Mouse (Mus musculus) lung, embryonic 15.5 days (tissue): ENCODE measurements at regions not wholly inside any gene's neighbourhood (a gene's known extent, or its start where the extent isn't known, plus 50 kb on each side); places are given as distances from the start of the nearest gene placed in this dataset.

ENCODE experiments used
- ATAC-seq: fragments of 200-750 bp; cut with Nextera tagmentation; 2 replicates; pipeline ENCODE4 v1.8.0; 2017; ENCODE audit warnings: moderate number of reproducible peaks, borderline replicate concordance; ENCODE audit not compliant: low FRiP score, low TSS enrichment; ENCODE audit errors: extremely low read depth
- H3K27ac ChIP-seq: fragments of 300-500 bp; sonication (generic); 2 replicates; pipeline ENCODE4 v1.5.1; 2015; ENCODE audit warnings: moderate library complexity, mild to moderate bottlenecking, inconsistent platforms
- H3K27me3 ChIP-seq: fragments of 300-500 bp; sonication (generic); 2 replicates; pipeline ENCODE4 v1.6.1; 2015; ENCODE audit warnings: inconsistent platforms
- H3K36me3 ChIP-seq: fragments of 300-500 bp; sonication (generic); 2 replicates; pipeline ENCODE4 v1.6.1; 2015; ENCODE audit warnings: inconsistent platforms
- H3K4me1 ChIP-seq: fragments of 300-500 bp; sonication (generic); 2 replicates; pipeline ENCODE4 v1.6.1; 2015; ENCODE audit warnings: inconsistent platforms
- H3K4me2 ChIP-seq: fragments of 300-500 bp; sonication (generic); 2 replicates; pipeline ENCODE4 v1.6.1; 2015; ENCODE audit warnings: inconsistent platforms, mild to moderate bottlenecking, moderate library complexity
- H3K4me3 ChIP-seq: fragments of 300-500 bp; sonication (generic); 2 replicates; pipeline ENCODE4 v1.5.1; 2015; ENCODE audit warnings: mild to moderate bottlenecking, inconsistent platforms
- H3K9ac ChIP-seq: fragments of 300-500 bp; sonication (generic); 2 replicates; pipeline ENCODE4 v1.6.1; 2015; ENCODE audit warnings: inconsistent platforms
- H3K9me3 ChIP-seq: fragments of 300-500 bp; sonication (generic); 2 replicates; pipeline ENCODE4 v1.6.1; 2016; ENCODE audit warnings: inconsistent platforms
- WGBS: fragments of 180-500 bp; shearing (Covaris S2); methylation state at CpG from one replicate; pipeline ENCODE4 v1.1.7; 2015; 5-methylcytosine and 5-hydroxymethylcytosine counted together

DNA sequence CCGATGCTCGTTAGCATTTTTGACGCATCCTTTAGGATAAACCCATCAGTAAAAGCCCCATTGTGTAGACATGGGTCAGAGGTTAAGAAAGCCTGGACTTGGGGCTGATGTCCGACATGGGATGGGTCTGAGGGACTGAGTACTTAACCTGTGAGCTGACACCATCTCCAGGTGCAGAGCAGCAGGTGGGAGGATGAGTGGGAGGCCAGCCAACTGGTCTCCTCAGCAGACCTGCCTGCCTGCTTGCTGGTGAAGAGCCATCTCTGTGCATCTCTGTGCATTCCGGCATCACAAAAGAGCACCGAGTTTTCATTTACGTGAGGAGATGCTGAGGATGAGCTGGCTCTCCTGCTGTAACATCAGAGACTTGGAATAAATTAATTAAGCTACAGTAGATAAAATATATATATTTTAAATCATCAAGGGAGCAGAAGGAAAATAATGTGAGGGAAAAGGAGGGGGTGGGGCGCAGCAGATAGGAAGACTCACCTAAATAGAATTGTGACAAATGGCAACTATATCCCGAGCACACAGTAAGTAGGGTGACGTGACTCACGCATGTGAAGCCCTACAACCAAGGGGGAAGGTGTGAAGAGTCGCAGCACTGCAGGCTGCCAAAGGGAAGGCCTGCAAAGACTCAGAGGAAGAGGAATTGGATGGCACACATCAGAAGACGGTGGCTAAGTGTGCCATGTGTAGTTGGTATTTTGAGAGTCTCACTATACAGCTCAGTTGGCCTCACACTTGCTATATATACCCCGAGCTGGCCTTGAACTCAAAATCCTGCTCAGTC lies 118.5 kb upstream of the Ces5a start:
- ATAC-seq: no peak
- Histone ChIP-seq H3K9ac (no peak overlapping the region), H3K4me2 (no peak overlapping the region), H3K36me3 (no peaks in the 10 kb centered on the region), H3K27ac (no peak overlapping the region), H3K9me3 (0 out of 2 replicates have a peak, but pooled peaks cover 5% of the 10 kb centered on the region), H3K27me3 (no peaks in the 10 kb centered on the region; the same call in 1 of the 2 replicates), H3K4me1 (no peaks in the 10 kb centered on the region), H3K4me3 (no peak overlapping the region)
- 67% methylated on average over 14 of the region's 14 CpGs for WGBS

- no peak overlapping the region for H3K4me2 ChIP-seq
- H3K9me3 ChIP-seq: no peaks in the 10 kb centered on the region
- no peaks in the 10 kb centered on the region for H3K36me3 ChIP-seq
- no peak for ATAC-seq
- H3K27ac ChIP-seq: no peak overlapping the region
- H3K4me1 ChIP-seq: no peaks in the 10 kb centered on the region
- no peaks in the 10 kb centered on the region for H3K27me3 ChIP-seq
- H3K4me3 ChIP-seq: no peak overlapping the region
- WGBS: 82% methylated on average over 9 of the region's 9 CpGs
- no peak overlapping the region for H3K9ac ChIP-seq
Observed at GRCm38 (mm10) chr8:93655752-93656151, 120.1 kb upstream of the Ces5a start.

DNA sequence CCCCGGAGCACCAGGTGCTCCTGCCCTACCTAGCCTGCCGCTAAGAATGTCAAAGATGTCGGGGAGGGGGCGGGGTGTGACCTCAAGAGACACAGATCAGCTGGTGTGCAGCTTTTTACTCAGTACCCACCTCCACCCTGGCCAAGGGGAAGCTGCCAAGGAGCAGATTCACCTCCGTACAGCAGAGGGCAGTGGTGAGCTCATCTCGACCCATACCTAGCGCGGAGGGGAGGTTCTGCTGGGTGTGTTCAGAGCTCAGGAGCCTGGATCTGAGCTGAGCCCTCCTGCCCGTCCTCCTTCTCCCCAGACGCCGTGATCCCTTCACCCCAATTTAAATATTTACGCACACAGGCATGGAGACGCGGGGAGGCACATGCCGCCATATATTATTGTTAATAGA lies 126.1 kb upstream of the Ces5a start:
- H3K4me2 ChIP-seq: peak overlapping the region; percentile 56
- no peak overlapping the region for H3K9ac ChIP-seq
- H3K9me3 ChIP-seq: no peaks in the 10 kb centered on the region
- peak overlapping the region; percentile 27 for H3K4me3 ChIP-seq
- peaks cover 5% of the 10 kb centered on the region; the same call in 1 of the 2 replicates for H3K4me1 ChIP-seq
- 6% methylated on average over 15 of the region's 15 CpGs for WGBS
- peak; percentile 81; the same call in 1 of the 2 replicates for ATAC-seq
- no peak overlapping the region for H3K27ac ChIP-seq
- no peaks in the 10 kb centered on the region for H3K36me3 ChIP-seq
- H3K27me3 ChIP-seq: no peaks in the 10 kb centered on the region

DNA sequence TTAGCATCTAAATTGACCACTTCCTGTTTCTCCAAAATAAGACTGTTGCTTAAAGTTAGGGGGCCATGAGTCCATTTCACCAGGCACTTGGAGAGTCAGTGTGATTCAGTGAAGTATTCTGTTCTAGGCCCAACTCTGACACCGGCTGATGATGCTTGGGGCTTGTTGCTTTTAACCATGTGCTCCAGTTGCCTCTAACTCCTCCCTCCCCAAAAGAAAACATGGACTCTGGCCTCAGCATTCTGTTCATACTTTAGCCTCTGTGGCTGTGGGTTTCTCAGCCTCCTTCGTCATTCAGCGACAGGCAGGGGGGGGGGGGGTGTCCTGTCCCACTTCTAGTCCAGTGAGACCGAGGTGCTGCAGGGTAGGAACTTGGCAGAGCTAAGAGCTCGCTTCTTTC lies 126.6 kb upstream of the Ces5a start:
- Histone ChIP-seq H3K9ac (no peak overlapping the region), H3K36me3 (no peaks in the 10 kb centered on the region), H3K9me3 (no peaks in the 10 kb centered on the region), H3K4me2 (peak overlapping the region; percentile 56), H3K27me3 (no peaks in the 10 kb centered on the region), H3K27ac (no peak overlapping the region), H3K4me3 (no peak overlapping the region), H3K4me1 (peaks cover 5% of the 10 kb centered on the region; the same call in 1 of the 2 replicates)
- ATAC-seq: no peak
- WGBS: 60% methylated on average over 5 of the region's 5 CpGs

DNA sequence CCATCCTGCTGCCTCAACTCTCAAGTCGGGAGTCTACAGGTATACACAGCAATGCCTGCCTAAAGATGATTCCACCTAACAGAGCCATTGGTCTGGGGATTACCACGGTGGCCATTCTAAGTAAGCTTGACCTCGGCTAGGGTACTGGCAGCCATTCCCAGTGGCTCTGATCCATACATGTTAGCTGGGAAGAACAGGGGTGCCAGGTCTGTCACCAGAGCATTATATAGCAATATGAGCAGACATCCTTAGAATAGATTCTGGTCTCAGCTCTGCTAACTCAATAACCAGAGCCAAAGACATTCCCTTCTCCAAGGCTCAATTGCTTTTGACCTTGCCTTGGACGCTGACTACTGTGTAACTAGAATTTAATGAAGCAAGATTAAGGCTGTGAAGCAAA lies 128.2 kb upstream of the Ces5a start:
- no peak overlapping the region for H3K4me2 ChIP-seq
- H3K36me3 ChIP-seq: no peaks in the 10 kb centered on the region
- no peak overlapping the region for H3K4me3 ChIP-seq
- H3K27ac ChIP-seq: no peak overlapping the region
- no peak for ATAC-seq
- peaks cover 11% of the 10 kb centered on the region for H3K4me1 ChIP-seq
- 88% methylated on average over 4 of the region's 4 CpGs for WGBS
- H3K27me3 ChIP-seq: no peaks in the 10 kb centered on the region
- H3K9me3 ChIP-seq: no peaks in the 10 kb centered on the region
- no peak overlapping the region for H3K9ac ChIP-seq

DNA sequence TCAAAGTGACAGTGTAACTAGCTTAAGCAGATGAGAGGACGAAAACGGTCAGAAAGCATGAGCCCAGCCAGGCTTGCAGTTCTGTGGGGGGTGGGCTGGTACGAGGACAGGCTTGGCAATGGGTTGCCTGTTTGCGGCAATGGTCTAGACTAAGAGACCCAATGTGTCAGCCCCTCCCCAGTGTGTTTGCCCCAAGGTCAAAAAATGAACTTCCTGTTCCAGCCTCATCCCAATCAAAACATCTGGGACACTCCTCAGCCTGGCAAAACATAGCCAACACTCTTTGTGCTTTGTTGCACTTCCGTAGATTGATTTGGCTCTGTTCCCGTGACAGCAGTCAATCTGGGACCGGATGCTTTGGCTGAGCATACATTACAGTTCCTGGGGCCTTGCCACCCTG lies 132.7 kb upstream of the Ces5a start:
- Histone ChIP-seq H3K9ac (no peak overlapping the region), H3K27me3 (no peaks in the 10 kb centered on the region), H3K4me3 (no peak overlapping the region), H3K9me3 (no peaks in the 10 kb centered on the region), H3K27ac (no peak overlapping the region), H3K36me3 (no peaks in the 10 kb centered on the region), H3K4me1 (peaks cover 6% of the 10 kb centered on the region; the same call in 1 of the 2 replicates), H3K4me2 (no peak overlapping the region)
- 35% methylated on average over 7 of the region's 7 CpGs for WGBS
- peak; percentile 89 for ATAC-seq

GRCm38 (mm10) chr8:93674721-93675120 lies 135.0 kb upstream of the Gnao1 start:
- H3K9me3 ChIP-seq: no peaks in the 10 kb centered on the region
- ATAC-seq: no peak
- WGBS: 53% methylated on average over 3 of the region's 3 CpGs
- H3K36me3 ChIP-seq: no peaks in the 10 kb centered on the region
- no peak overlapping the region for H3K4me3 ChIP-seq
- H3K27me3 ChIP-seq: no peaks in the 10 kb centered on the region
- H3K27ac ChIP-seq: no peak overlapping the region
- no peak overlapping the region for H3K9ac ChIP-seq
- H3K4me2 ChIP-seq: no peak overlapping the region
- H3K4me1 ChIP-seq: no peaks in the 10 kb centered on the region

DNA sequence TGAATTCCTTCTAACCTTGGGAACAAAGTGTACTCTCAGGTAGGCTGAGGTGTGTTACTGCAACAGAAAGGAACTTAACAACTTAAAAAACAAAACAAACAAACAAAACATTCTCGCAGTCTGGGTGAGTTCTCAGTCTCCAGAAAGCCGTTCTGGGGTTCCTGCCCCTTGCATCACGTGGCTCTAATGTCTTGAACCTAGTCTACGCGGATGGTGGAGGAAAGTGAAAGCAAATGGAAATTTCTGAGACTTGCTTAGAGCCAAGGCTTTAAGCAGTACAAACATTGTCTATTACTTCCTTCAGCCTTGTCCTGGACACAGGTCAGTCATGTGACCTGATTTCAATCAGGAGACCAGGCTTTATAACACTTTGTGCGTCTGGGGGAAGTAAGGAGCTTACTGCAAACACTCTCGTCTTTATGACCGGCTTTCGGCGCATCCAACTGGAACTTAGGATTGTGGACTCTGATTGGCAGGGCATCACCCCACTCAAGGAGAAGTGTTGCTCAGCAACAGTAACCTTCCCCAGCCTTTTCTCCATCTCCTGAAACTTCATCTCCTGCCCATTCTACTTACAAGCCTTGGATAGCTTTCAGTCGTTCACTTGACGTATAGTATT lies 125.9 kb upstream of the Gnao1 start:
- H3K4me2 ChIP-seq: no peak overlapping the region
- 72% methylated on average over 12 of the region's 12 CpGs for WGBS
- H3K4me3 ChIP-seq: no peak overlapping the region
- no peak overlapping the region for H3K9ac ChIP-seq
- no peaks in the 10 kb centered on the region for H3K4me1 ChIP-seq
- ATAC-seq: no peak
- H3K36me3 ChIP-seq: no peaks in the 10 kb centered on the region
- H3K27ac ChIP-seq: no peak overlapping the region
- H3K27me3 ChIP-seq: no peaks in the 10 kb centered on the region
- no peaks in the 10 kb centered on the region for H3K9me3 ChIP-seq

GRCm38 (mm10) chr8:93684392-93684791 lies 125.4 kb upstream of the Gnao1 start:
- Histone ChIP-seq H3K4me3 (no peak overlapping the region), H3K9me3 (no peaks in the 10 kb centered on the region), H3K4me1 (no peaks in the 10 kb centered on the region), H3K27ac (no peak overlapping the region), H3K27me3 (no peaks in the 10 kb centered on the region), H3K4me2 (no peak overlapping the region), H3K36me3 (no peaks in the 10 kb centered on the region), H3K9ac (no peak overlapping the region)
- ATAC-seq: no peak
- 90% methylated on average over 6 of the region's 6 CpGs for WGBS

GRCm38 (mm10) chr8:93688845-93689244 lies 120.9 kb upstream of the Gnao1 start:
- Histone ChIP-seq H3K9me3 (no peaks in the 10 kb centered on the region), H3K27me3 (no peaks in the 10 kb centered on the region), H3K36me3 (no peaks in the 10 kb centered on the region), H3K27ac (no peak overlapping the region), H3K9ac (no peak overlapping the region), H3K4me3 (no peak overlapping the region), H3K4me1 (no peaks in the 10 kb centered on the region), H3K4me2 (no peak overlapping the region)
- no peak for ATAC-seq
- 23% methylated on average over 7 of the region's 7 CpGs for WGBS

DNA sequence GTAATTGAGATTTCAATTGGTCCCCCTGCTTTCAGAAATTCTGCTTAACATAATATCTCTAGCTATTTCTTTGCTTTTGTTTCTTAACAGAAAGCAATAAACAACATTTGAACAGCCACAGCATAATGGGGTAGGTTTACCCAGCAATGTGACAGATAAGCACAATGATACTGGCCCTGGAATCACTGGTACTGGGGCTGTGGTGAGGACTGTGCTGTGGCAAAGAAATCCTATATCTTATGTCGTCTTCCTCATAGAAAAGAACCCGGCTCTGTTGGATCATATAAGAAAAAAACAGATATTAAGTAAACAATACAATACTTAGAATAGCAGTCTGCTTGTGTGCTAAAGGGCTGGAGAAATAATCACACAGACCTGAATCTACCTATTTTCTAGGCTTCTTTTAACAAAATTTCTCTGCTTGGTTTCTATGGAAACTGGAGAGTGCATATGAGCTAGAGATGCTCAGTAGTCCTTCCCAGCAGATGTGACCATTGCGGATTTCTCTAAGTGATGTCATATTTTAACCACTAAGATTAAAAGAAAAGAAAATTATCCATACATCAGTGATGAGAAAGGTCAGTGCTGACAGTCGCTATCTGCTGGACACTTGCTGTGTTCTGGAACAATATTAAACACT lies 119.8 kb upstream of the Gnao1 start:
- Histone ChIP-seq H3K36me3 (no peaks in the 10 kb centered on the region), H3K27ac (no peak overlapping the region), H3K4me2 (no peak overlapping the region), H3K27me3 (no peaks in the 10 kb centered on the region), H3K4me3 (no peak overlapping the region), H3K9me3 (no peaks in the 10 kb centered on the region), H3K9ac (no peak overlapping the region), H3K4me1 (no peaks in the 10 kb centered on the region)
- no peak for ATAC-seq
- 66% methylated on average over 4 of the region's 4 CpGs for WGBS

GRCm38 (mm10) chr8:93691375-93691774 lies 118.4 kb upstream of the Gnao1 start:
- Histone ChIP-seq H3K9ac (no peak overlapping the region), H3K4me1 (no peaks in the 10 kb centered on the region), H3K4me3 (no peak overlapping the region), H3K27me3 (no peaks in the 10 kb centered on the region), H3K9me3 (no peaks in the 10 kb centered on the region), H3K27ac (no peak overlapping the region), H3K4me2 (no peak overlapping the region), H3K36me3 (no peaks in the 10 kb centered on the region)
- WGBS: 91% methylated on average over 2 of the region's 2 CpGs
- no peak for ATAC-seq
